Mouse (Mus musculus): ENCODE results near the gene Mfsd5.

DNA sequence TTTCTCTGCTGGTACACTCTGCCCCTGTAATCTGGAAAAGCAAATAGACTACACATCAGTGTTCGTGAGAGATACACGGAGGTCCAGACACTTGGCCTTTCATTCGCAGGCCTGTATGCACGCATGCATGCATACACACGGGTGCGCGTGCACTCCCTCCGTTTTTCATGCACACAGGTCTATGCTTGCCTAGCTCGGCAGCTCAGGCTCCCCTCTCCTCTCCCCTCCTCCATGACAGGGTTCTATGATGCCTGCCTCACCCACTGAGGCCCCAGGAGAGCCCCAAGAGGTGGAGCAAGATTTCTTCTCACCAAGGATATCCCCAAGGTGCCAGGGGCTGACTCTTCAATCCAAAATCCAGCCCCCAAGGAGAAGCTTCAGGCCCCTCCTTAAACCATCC lies 29.3 kb upstream of the Mfsd5 start:
- TF ChIP-seq POLR2A (IDR thresholded peaks at IDR 0.05; ENCODE audit: low read depth, low read length) (no peak), CTCF (IDR thresholded peaks at IDR 0.05; ENCODE audit: extremely low read depth, insufficient read depth, insufficient read length, insufficient replicate concordance) (no peak)
